Mouse (Mus musculus) embryonic facial prominence, embryonic 14.5 days (tissue): ENCODE measurements around the gene Map7. TPM values are rescaled to one million over a fixed set of nuclear protein-coding genes. Genes with fewer than 3 reads are reported as not detected.

Source experiments
- ATAC-seq: fragments of 200-750 bp; cut with Nextera tagmentation; 2 replicates; pipeline ENCODE4 v1.8.0; 2017; ENCODE audit warnings: low read depth, moderate number of reproducible peaks, moderate TSS enrichment
- DNase-seq: peaks from one replicate; pipeline ENCODE4 v3.0.0-alpha.2; 2015; ENCODE audit warnings: low spot score
- H3K27ac ChIP-seq: fragments of 300-500 bp; sonication (generic); replicated peaks from 2 replicates; pipeline ENCODE4 v1.5.1; 2014; ENCODE audit warnings: low read depth, mild to moderate bottlenecking, low read length, moderate library complexity
- H3K27me3 ChIP-seq: fragments of 300-500 bp; sonication (generic); replicated peaks from 2 replicates; pipeline ENCODE4 v1.6.1; 2014; ENCODE audit warnings: low read length; ENCODE audit not compliant: control insufficient read depth, insufficient read depth
- H3K36me3 ChIP-seq: fragments of 300-500 bp; sonication (generic); 2 replicates; pipeline ENCODE4 v1.6.1; 2014; ENCODE audit warnings: low read length, mixed read lengths; ENCODE audit not compliant: control insufficient read depth, insufficient read depth
- H3K4me1 ChIP-seq: fragments of 300-500 bp; sonication (generic); 2 replicates; pipeline ENCODE4 v1.6.1; 2014; ENCODE audit warnings: antibody characterized with exemption, low read length; ENCODE audit not compliant: control insufficient read depth, insufficient read depth
- H3K4me2 ChIP-seq: fragments of 300-500 bp; sonication (generic); 2 replicates; pipeline ENCODE4 v1.6.1; 2014; ENCODE audit warnings: low read depth, mild to moderate bottlenecking, low read length, moderate library complexity, mixed read lengths
- H3K4me3 ChIP-seq: fragments of 300-500 bp; sonication (generic); 2 replicates; pipeline ENCODE4 v1.5.1; 2014; ENCODE audit warnings: low read depth, mild to moderate bottlenecking, low read length
- H3K9ac ChIP-seq: fragments of 300-500 bp; sonication (generic); 2 replicates; pipeline ENCODE4 v1.6.1; 2014; ENCODE audit warnings: low read depth, mild to moderate bottlenecking, low read length, moderate library complexity, mixed read lengths
- H3K9me3 ChIP-seq: fragments of 300-500 bp; sonication (generic); 2 replicates; pipeline ENCODE4 v1.6.1; 2016; ENCODE audit warnings: low read length; ENCODE audit not compliant: control insufficient read depth
- WGBS: fragments of 180-500 bp; shearing (Covaris S2); extraction: QIAGEN DNeasy Blood & Tissue Kit; methylation state at CpG from one replicate; pipeline ENCODE4 v1.1.7; 2014; 5-methylcytosine and 5-hydroxymethylcytosine counted together
- polyA plus RNA-seq: library from polyadenylated mRNA; unstranded; fragments of >200 nt; fragmentation: Nextera tagmentation; extraction: Ambion mirVana; gene quantifications from 2 replicates; pipeline ENCODE4 v1.2.1, GENCODE M21; 2014

Map7 gene
- polyA plus RNA-seq, 1 experiment from 2014 or later = 10.0 TPM

DNA sequence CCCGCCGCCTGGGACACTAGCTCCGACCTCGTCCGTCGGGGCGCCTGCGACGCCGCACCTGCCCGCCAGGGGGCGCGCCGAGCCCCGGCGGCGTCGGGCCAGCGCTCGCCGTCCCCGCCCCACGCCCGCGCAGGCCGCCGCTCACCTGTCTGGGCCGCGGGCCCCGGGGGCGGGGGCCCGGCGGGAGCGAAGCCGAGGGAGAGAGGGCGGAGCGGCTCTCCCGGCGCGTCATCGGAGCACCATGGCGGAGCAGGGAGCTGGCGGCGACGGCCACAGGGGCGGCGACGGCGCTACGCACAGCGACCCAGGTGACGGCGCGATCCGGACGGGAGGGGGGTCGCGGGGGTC is 476 bp downstream of the Map7 start:
- no peaks in the 10 kb centered on the region for H3K9me3 ChIP-seq
- ATAC-seq (peak; percentile 94), DNase-seq (peak; percentile 82)
- H3K27me3 ChIP-seq = peaks cover 45% of the 10 kb centered on the region
- H3K4me1 ChIP-seq = 0 out of 2 replicates have a peak, but pooled peaks cover 3% of the 10 kb centered on the region
- peak overlapping the region; percentile 96 for H3K4me2 ChIP-seq
- H3K27ac ChIP-seq = peak overlapping the region; percentile 52; the same call in 1 of the 2 replicates
- H3K9ac ChIP-seq = peak overlapping the region; percentile 74
- WGBS = 0% methylated on average over 4 of the region's 58 CpGs
- H3K36me3 ChIP-seq = no peaks in the 10 kb centered on the region
- H3K4me3 ChIP-seq = peak overlapping the region; percentile 83

GRCm38 (mm10) chr10:20149121-20149834 is 1.0 kb downstream of the Map7 start:
- Histone ChIP-seq H3K9me3 (no peaks in the 10 kb centered on the region), H3K4me1 (0 out of 2 replicates have a peak, but pooled peaks cover 3% of the 10 kb centered on the region), H3K36me3 (no peaks in the 10 kb centered on the region), H3K9ac (peak overlapping the region; percentile 74), H3K27me3 (peaks cover 45% of the 10 kb centered on the region), H3K27ac (peak overlapping the region; percentile 52), H3K4me2 (peak overlapping the region; percentile 96), H3K4me3 (peak overlapping the region; percentile 83)
- DNase-seq = peak; percentile 44
- peak; percentile 76 for ATAC-seq
- WGBS = under 1% methylated on average over 27 of the region's 74 CpGs

- no peaks in the 10 kb centered on the region for H3K9me3 ChIP-seq
- H3K36me3 ChIP-seq = no peaks in the 10 kb centered on the region
- 9% methylated on average over 13 of the region's 13 CpGs for WGBS
- H3K4me2 ChIP-seq = peak overlapping the region; percentile 96
- ATAC-seq (no peak), DNase-seq (no peak)
- H3K9ac ChIP-seq = peak overlapping the region; percentile 74
- H3K27ac ChIP-seq = no peak overlapping the region
- peaks cover 45% of the 10 kb centered on the region for H3K27me3 ChIP-seq
- H3K4me3 ChIP-seq = peak overlapping the region; percentile 83
- H3K4me1 ChIP-seq = 0 out of 2 replicates have a peak, but pooled peaks cover 3% of the 10 kb centered on the region
Observed at GRCm38 (mm10) chr10:20149835-20150355, 1.6 kb downstream of the Map7 start.

GRCm38 (mm10) chr10:20152131-20152530 is 3.9 kb downstream of the Map7 start:
- no peaks in the 10 kb centered on the region for H3K9me3 ChIP-seq
- no peak overlapping the region for H3K27ac ChIP-seq
- DNase-seq = no peak
- no peaks in the 10 kb centered on the region for H3K36me3 ChIP-seq
- H3K4me1 ChIP-seq = 0 out of 2 replicates have a peak, but pooled peaks cover 3% of the 10 kb centered on the region
- peaks cover 37% of the 10 kb centered on the region for H3K27me3 ChIP-seq
- no peak overlapping the region for H3K4me3 ChIP-seq
- WGBS = 88% methylated on average over 1 of the region's 1 CpGs
- H3K4me2 ChIP-seq = no peak overlapping the region
- H3K9ac ChIP-seq = no peak overlapping the region
- ATAC-seq = no peak

GRCm38 (mm10) chr10:20153507-20153906 is 5.2 kb downstream of the Map7 start:
- WGBS = 66% methylated on average over 2 of the region's 2 CpGs
- Histone ChIP-seq H3K9ac (no peak overlapping the region), H3K4me1 (0 out of 2 replicates have a peak, but pooled peaks cover 2% of the 10 kb centered on the region), H3K9me3 (no peaks in the 10 kb centered on the region), H3K27ac (no peak overlapping the region), H3K4me2 (no peak overlapping the region), H3K4me3 (no peak overlapping the region), H3K36me3 (no peaks in the 10 kb centered on the region), H3K27me3 (peaks cover 24% of the 10 kb centered on the region)
- DNase-seq = no peak
- ATAC-seq = no peak

- Histone ChIP-seq H3K36me3 (no peaks in the 10 kb centered on the region), H3K27ac (no peak overlapping the region), H3K27me3 (peaks cover 6% of the 10 kb centered on the region), H3K9me3 (no peaks in the 10 kb centered on the region), H3K4me2 (no peak overlapping the region), H3K4me3 (no peak overlapping the region), H3K4me1 (no peaks in the 10 kb centered on the region), H3K9ac (no peak overlapping the region)
- 70% methylated on average over 7 of the region's 7 CpGs for WGBS
- DNase-seq = no peak
- ATAC-seq = no peak
Observed at GRCm38 (mm10) chr10:20155401-20155800, 7.1 kb downstream of the Map7 start.

DNA sequence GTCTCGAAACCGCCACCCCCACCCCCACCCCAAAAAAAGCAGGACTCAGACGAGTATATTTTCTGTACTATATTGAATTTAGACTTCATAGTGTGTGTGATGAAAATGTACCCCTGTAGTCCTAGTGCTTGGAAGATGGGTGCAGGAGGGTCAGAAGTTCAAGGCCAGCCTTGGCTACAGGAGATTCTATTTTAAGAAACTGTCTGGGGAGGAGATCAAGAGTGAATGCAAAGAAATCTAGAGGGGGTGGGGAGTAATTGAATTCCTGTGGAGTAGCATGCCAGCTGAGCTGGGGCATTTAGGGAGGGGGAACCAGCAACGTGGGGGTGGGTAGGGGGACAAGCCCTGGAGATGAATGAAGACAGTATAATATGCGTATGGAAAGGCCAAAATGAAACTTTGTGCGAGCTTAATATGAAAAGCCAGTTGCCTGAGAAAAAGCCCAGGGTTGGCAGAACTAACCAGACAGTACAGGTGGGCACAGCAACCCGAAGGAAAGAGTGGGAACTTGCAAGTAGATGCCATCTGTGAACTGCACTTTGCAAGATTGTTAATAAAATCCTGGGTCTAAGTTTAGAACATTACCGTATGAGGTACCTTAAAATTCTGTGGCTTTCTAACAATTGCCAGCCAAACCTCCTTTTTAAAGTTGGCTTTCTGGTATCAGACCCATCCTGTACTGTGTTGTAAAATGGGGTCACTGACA is 8.9 kb downstream of the Map7 start:
- no peaks in the 10 kb centered on the region for H3K36me3 ChIP-seq
- DNase-seq (no peak), ATAC-seq (no peak)
- H3K4me1 ChIP-seq = no peaks in the 10 kb centered on the region
- H3K9ac ChIP-seq = no peak overlapping the region
- H3K4me2 ChIP-seq = no peak overlapping the region
- no peak overlapping the region for H3K27ac ChIP-seq
- 73% methylated on average over 8 of the region's 8 CpGs for WGBS
- H3K4me3 ChIP-seq = no peak overlapping the region
- no peaks in the 10 kb centered on the region for H3K9me3 ChIP-seq
- H3K27me3 ChIP-seq = no peaks in the 10 kb centered on the region

DNA sequence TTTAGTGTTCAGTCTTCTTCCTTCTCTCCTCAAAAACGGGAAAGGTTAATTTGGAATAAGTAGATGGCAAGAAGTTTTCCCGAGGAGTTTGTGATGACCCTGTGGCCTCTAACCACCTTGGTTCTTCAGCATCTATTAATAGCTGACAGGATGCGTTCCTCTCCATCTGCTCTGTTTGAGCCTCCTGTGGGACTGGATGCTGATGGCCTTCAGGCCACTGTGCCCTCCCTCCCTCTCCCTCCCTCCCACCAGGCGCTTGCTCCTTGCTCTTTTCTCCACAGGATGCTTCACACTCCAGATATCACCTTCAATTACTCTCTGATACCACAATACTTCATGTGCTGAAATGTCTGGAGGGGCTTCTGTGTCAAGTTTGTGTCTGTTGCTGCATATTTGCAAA is 10.5 kb downstream of the Map7 start:
- Histone ChIP-seq H3K4me3 (no peak overlapping the region), H3K27me3 (no peaks in the 10 kb centered on the region), H3K4me1 (no peaks in the 10 kb centered on the region), H3K27ac (no peak overlapping the region), H3K9me3 (no peaks in the 10 kb centered on the region), H3K4me2 (no peak overlapping the region), H3K9ac (no peak overlapping the region), H3K36me3 (no peaks in the 10 kb centered on the region)
- ATAC-seq (no peak), DNase-seq (no peak)
- WGBS = 52% methylated on average over 4 of the region's 4 CpGs
